Mouse (Mus musculus): ENCODE results near the gene Selenok.
A peak's percentile ranks its signal among the peaks of the same experiment; 100 is the strongest.

Selenok gene

DNA sequence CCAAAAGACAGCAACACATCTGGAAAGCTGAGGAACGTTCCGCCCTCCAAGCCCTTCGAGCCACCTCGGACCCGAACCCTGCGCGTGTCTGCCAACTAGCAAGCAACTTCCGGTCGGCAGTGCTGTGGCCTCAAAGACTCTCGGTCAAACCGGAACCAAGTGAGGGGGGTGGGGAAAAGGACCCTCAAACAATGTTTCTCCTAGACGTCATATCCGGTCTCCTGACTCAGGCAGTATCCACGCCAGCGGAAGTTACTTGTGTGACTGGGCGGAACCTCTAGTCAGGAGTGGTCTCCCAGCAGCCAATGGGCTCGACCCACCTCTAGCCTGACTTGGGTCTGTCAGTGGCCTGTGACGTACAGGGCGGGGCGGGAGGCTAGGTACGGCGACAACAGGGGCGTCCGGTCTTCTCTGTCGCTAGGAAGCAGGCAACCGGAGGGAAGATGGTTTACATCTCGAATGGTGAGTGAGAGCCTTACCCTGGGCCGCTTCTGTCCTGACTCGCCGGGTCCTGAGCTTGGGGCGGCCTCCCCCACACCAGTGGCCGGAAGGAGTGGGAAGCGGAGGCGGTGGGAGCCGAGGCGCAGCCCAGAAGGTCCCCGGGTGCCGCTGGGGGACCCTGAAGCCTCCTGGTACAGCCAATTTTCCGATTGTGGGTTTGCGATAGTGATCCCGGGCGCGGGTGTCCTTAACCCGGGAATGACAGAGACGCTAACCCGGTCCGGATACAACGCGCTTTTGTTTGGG, at the start of gene Selenok:
Gene Selenok (plus strand): TSS at position 234 of the 747 bp plus-strand sequence.
- peak; percentile 98 for DNase-seq (ENCODE audit: low spot score)

DNA sequence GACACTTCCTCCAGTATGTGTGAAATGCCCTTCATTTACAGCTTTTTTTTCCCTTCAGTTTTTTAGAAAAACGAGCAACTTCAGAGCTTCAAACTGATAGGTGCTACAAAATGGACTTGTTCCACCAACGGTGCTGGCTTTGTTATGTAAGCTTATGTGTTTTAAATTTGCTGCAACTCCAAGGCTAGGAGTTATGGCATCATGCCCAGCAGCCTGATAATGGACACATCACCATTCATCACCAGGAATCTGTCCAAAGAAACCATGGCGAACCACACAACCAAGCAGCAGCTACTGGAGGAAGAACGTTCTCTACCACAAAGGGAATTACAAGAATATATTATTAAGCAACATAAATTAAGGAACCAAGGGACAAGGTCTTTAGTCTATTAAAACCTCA, 39.1 kb upstream of the Selenok start:
- no peak for DNase-seq (ENCODE audit: low spot score)

DNA sequence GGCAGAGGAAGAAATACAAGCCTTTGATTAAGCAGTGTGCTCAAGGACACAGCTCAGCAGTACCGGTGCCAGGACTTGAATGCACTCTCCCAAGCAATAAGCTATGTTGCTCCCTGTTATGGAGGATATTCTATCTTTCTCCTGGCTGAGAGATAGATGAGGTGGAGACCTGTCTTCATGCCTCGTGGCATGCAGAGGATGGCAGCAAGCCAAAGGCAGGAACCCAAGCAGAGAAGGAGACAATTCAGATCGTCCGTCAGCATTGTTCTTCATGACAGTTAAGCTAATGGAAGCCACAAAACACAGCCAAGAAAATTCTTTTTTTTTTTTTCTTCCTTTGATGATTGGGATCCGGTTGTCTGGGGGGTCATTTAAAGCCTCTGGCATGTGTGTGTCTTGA, 32.6 kb upstream of the Selenok start:
- DNase-seq (ENCODE audit: low spot score): no peak

DNA sequence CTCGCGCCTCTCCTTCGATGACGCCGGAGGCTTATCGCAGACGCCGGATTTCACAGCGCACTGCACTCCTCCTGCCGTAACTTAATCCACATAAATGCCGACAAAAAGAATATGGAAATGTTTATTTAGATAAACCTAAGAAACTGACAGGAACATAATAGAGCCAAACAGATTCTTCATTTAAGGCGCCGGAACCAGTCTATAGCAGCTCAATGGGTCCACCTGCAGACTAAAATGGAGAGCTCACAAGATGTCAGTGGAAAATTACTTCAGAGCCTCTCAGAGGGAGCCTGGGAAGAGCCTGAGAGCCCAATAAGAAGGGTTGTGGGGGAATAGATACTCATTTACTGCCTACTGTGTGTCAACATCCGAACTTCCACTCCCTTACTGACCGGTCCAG, 30.6 kb upstream of the Selenok start:
- DNase-seq (ENCODE audit: low spot score): no peak

DNA sequence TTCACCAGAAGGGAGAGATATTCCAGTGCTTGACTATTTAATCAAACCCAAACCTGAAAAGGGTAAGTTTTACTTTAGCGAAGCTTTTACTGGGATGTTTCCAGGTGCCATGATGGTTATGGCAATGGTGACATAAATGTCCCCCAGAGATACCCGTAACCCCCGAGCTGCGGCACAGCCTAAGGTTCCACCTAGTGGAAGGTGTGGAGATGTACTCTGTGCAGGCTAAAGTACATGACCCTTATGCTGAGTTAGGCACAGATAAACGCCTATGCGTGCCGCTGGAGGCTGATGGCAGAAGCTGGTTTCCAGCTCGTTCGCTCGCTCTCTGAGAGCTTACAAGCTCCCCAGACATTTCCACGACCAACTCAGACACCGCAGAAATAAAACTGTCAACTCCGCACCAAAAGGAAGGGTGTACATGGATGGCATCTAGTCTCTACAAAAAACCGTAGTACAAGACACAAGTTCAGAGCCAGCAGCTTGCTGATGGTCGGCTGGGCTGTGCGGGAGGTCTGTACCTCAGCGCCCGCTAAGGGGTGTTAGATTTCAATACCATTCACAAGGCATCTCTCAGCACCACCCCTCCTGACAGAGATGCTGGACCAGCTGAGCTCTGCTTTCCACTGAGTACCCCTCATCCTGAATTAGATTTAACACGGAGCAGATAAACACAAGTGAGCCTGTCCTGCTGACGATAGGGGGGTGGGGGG, 28.4 kb upstream of the Selenok start:
- DNase-seq (ENCODE audit: low spot score): no peak

DNA sequence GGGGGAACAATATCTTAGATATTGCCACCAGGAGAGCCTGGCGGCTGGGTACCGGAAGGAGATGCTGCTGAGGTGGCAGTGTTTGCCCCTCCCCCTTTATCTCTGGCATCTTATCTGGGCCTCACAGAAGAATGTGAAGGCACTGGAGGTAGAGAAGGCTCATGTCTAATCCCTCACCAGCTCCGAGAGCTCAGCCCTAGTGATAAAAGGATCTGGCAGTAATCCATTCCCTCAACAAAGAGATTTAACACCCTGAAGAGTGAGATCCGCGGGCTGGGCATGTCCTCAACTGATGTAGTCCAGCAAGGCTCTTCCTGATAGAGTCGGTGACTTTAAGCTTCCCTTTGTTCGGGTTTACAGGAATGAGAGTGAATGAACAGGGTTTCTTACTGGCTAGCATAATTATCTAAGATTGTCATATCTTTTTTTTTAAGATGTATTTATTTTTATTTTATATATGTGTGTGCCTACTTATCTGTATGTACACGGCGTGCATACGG, 27.7 kb upstream of the Selenok start:
- DNase-seq (ENCODE audit: low spot score): no peak

DNA sequence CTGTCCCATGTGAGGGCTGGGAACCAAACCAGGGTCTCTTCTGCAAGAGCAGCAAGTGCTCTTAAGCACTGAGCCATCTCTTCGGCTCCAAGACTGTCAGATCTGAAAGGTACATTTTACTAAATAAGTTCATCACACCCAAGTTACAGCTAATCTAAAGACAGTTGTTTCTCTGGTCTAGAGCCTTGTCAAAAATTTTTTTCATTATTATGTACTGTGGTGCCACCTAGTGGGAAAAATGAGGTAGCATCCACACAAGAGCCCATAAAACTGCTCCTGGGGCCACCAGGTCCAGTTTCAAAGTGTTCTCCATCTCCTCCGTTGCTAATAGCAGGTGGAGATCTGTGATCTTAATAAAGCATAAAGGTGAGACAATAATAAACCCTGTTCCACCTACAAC, 27.2 kb upstream of the Selenok start:
- DNase-seq (ENCODE audit: low spot score): no peak

DNA sequence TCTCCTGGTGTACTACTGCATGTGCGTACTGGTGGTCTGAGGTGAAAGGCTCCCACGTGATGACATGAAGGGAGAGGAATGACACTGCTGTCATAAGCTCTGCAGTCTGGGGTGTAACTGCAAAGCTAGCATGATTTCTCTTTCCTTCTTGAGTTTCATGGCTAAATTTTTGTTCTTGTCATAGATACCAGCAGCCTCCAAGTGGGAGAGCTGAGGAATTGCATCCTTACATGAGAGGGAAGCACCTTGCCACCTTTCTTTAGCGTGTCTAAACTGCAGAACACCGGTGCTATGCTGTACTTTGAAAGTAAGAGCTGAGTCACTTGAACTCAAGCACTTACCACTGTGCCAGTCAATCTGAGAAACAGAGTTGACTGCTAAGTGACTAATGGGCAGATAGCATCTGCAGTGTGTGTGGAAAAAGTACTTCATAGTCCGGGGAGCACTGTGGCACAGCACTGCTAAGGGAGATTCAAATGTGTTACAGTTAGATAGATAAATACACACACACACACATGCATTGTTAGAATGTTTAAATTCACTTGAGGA, 21.3 kb upstream of the Selenok start:
- DNase-seq (ENCODE audit: low spot score): no peak

DNA sequence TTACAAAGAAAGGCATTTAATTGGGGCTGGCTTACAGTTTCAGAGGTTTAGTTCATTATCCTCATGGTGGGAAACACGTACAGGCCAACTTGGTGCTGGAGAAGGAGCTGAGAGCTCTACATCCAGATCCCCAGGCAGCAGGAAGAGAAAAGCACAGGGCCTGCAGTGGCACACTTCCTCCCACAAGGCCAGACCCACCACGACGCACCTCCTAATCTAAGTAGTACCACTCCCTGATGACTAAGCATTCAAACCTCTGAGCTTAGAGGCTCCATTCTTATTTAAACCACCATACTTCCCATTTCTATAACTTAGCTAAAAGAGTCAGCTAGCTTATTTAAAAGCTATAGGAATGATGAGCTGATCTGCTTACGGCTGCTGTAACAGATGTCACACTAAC, 17.3 kb upstream of the Selenok start:
- no peak for DNase-seq (ENCODE audit: low spot score)

DNA sequence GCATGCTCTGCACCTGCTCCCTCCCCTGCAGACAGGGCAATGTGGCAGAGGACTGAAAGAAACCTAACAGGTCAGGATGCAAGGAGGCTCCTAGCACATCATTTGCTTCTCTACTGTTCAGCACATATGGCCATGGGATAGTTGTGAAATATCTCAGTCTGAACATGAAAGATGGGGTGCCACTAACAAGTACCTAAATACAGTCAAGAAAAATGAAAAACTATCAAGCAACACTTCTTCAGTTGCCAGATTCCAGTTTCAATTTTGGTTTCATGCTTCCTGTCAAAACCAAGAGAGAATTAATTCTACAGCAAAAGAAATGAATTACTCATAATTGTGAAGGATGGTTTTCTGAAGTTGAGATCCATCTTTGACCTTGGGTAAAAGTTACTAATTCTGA, 10.7 kb upstream of the Selenok start:
- no peak for DNase-seq (ENCODE audit: low spot score)

DNA sequence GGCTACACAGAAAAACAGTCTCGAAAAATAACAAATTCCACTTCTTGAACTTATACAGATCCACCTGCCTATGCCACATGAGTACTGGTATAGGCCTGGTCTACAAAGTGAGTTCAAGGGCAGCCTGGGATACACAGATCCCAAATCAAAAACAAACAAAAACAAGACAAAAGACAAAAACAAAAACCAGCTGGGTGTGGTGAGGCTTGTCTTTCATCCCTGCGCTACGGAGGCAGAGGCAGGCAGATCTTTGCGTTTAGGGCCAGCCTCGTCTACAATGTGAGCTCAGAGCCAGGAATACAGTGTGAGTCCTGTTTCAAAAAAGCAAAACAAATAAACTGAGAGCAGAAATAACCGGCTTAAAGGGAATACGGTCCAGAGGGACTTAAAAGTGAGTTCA, 497 bp upstream of the Selenok start:
- no peak for DNase-seq (ENCODE audit: low spot score)

DNA sequence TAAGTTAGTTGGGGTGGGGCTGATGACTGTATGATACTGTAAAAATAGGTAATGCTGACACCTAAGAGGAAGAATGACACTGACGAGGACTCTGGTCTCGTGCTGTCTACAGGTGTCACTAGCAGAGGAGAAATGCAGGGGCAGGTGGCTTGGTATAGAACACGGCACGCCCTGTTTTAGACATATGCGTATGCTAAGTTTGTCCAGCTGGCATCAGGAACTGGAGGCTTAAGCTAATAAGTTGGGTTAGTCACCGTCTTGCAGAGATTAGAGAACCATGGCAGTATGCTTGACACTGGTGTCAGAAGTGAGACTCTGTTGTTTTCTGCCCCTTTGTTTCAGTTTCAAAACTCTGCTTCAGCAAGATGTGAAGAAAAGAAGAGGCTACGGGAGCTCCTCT, 3.3 kb downstream of the Selenok start:
- DNase-seq (ENCODE audit: low spot score): no peak

DNA sequence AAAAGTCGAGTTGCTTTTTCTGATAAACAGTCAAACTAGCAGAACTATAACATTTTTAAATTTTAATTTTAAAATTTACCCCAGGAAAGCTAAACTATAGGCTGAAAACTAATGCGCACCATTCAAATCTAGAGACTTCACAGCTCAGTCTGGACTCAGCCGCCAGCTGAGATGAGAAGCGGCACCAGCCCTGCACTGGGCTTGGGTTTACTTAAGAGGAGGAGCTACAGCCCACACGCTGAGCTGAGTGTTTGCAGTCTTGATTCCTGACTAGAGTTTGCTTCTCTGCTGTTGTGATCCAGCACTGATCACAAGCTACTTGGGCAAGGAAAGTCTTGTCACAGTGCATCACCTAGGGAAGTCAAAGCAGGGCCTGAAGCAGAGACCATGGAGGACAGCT, 3.9 kb downstream of the Selenok start:
- no peak for DNase-seq (ENCODE audit: low spot score)

DNA sequence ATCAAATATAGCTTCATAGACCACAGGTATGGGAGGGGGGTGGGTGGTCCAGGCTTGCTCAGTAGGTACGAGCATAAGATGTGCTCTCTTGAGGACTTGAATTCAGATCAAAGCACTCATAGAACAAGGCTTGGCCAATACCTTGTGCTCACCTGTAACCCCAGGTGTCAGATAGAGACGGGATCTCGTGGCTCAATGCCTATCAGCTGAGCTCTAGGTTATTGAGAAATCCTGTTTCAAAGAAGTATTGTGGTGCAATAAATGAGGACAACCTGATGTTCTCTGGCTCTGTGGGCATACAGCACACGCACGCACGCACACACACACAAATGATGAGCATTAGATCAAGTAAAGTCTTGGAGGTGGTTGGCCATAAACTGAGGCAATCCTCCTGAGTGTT, 8.8 kb downstream of the Selenok start:
- no peak for DNase-seq (ENCODE audit: low spot score)

DNA sequence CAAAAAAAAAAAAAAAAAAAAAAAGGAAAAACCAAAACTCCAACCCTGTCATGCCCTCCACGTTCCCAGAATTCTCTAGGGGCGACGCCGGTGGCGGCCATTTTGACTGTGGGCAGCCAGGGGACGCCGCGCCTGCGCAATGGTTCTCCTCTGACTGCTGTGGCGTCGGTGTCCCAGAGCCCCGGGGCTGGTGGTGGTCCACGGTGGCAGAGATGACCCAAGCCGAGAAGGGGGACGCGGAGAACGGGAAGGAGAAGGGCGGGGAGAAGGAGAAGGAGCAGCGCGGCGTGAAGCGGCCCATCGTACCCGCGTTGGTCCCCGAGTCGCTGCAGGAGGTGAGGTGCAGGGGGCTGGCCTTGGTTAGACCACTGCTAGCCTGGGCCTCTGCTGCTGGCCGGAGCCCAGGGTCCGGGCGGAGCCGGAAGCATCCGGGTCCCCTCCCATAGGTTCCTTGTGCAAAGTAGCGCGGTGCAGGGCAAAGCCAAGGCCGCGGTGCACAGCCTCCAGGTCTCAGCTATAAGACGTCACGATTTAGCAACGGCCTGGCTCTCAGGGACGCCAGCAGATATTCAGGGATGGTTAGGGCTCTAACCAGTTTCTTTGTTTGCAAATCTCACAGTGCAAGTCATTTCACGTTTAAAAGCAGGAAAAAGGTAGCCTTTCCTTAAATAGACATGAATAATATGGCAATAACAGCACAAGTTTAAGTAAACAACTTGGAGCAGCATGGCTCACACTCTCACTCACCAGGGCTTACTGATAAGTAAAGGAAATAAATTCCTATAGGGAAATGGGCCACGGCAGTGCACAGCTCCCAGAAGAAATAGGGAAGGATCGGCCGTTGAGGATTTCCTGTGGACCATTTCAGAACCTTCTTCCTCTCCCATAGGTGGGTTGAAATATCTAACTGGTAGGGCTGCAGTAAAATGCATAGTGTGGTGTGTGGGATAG, 10.4 kb downstream of the Selenok start, which contains the start of gene Actr8:
Gene Actr8 (plus strand): TSS at position 84 of the 951 bp plus-strand sequence.
- peak; percentile 85 for DNase-seq (ENCODE audit: low spot score)

DNA sequence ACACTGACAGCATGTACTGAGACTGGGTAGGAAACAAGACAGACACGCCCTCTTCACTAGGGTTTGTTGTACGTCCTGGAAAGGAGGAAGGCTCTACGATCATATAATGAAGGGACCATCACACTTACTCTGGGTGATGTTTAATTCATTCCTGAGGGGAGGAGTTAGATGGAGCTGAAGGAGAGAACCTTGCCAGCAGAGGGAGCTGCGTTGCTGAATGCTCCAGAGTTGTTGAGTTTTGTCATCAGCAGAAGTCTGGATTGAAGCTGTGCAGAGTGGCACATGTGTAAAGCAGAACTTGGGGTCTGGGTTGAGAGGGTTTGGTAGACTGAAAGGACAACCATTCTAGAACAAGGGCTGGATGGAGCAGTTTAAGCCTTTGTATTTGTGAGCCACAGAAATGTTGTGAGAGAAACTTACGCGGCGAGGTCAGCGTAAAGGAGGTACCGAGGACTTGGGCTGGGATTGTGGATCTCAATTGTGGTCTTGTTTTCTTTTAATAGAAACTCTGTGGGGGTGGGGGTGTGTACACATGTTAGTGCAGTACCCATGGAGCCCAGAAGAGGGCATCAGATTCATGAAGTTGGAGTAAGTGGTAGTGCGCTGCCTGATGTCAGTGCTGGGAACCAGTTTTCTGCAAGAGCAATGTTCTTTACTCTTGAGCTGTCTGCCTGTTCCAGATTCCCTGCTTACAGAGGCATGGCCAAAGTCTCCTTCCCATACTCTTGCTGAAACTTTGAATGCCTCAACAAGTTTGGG, 12.5 kb downstream of the Selenok start:
- DNase-seq (ENCODE audit: low spot score): no peak

DNA sequence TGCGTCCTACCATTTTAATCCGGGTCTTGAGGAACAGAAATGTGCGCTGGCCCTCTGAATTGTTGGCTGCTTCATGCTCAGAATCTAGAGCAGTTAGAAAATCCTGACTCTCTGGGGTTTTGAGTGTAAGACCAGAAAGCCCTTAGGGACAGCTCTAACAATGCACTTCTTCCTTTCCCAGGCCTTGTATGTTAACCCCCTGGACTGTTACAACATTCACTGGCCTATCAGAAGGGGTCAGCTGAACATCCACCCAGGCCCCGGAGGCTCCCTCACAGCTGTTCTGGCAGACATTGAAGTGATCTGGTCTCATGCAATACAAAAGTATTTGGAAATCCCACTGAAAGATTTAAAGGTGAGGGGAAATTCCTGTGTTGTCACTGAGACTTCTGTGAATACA, 18.0 kb downstream of the Selenok start:
- DNase-seq (ENCODE audit: low spot score): no peak

DNA sequence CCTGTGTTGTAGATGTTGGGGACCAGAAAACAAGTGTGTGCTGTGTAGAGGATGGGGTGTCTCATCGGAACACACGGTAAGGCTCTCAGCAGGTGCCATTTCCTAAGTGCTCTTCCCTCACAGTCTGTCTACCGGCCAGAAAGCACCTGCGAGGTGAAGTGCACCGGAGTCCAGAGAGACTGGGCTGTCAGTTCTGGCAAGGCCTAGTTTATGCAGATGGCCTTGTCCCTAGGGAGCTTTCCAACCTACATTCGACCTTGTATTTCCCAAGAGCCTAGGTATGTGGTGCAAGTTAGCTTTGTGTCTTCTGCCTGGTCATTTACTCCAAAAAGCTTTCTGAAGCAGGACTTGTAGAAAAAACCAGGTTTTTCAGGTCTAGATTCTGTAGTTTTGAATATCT, 19.2 kb downstream of the Selenok start:
- DNase-seq (ENCODE audit: low spot score): no peak

DNA sequence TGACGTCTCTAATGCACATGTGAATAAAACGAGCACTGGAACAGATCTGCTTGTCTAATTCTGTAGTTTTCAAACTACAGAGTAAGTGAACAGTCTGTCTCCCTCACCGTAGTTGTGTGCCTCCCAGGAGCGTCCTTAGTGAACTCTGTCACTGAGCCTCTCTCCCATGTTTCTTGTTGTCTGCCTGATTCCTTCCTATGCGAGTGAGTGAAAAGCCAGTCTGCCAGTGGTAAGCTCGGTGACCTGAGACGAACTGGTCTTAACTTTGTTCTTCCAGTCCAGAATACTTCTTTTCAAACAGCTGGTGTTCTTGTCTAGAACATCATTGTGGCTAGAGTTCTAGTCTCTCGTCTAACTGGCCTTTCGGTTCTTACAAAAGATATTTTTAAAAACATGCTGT, 19.6 kb downstream of the Selenok start:
- DNase-seq (ENCODE audit: low spot score): no peak

DNA sequence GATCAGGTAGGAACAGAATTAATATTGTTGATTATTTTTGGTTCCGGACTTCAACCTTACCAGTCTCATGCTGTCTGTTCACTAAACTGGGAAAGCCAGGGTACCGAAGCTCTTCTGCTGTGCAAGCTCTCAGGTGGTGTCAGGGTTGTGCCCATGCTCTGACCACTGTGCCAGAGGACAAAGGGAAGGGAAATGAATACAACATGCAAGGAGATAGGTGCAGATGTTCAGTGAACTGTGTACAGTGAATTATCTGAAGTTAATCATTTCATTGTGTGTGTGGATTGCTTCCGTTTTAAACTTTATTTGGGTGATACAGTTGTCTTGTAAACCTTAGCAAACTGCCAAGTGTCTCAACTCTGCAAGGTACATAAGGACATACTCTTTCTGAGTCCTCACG, 20.2 kb downstream of the Selenok start:
- no peak for DNase-seq (ENCODE audit: low spot score)

DNA sequence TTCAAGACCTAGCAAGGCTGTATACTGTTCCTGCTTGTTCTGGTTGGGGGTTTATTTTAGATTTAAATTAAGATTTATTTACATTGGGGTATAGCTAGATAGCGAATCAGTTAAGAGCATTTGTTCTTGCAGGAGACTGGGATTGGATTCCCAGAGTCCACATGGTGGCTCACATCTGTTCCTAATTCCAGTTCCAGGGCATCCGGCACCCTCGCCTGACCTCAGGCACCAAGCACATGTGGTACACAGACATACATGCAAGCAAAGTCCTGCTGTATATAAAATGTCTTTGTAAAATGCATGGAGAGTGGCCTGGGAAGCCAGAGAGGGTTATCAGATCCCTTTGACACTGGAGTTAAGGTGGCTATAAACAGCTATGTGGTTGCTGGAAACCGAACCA, 26.9 kb downstream of the Selenok start:
- DNase-seq (ENCODE audit: low spot score): no peak
